Mouse (Mus musculus) G1E-ER4 (cell line): ENCODE data around the gene Il17c. TPM values are rescaled to one million over a fixed set of nuclear protein-coding genes. Genes with fewer than 3 reads are reported as not detected.

ENCODE experiments used
- GATA1 ChIP-seq: IDR thresholded peaks from one replicate; pipeline ENCODE4 v1.8.0; 2012; ENCODE audit warnings: low read length, inconsistent platforms
- polyA plus RNA-seq: library from polyadenylated mRNA; stranded (reverse); fragments of >175 nt; gene quantifications from 2 replicates; pipeline ENCODE4 v1.2.3, GENCODE M21; 2012

The Il17c gene
- polyA plus RNA-seq, 1 experiment, result 0.15 TPM

- TF ChIP-seq GATA1, result no peak
Measured at GRCm38 (mm10) chr8:122441326-122441725, 19.5 kb downstream of the Il17c start.

- no peak for TF ChIP-seq GATA1
Measured at GRCm38 (mm10) chr8:122442356-122442755, 20.5 kb downstream of the Il17c start.

GRCm38 (mm10) chr8:122442781-122443180 is 21.0 kb downstream of the Il17c start:
- TF ChIP-seq GATA1, result no peak

GRCm38 (mm10) chr8:122443262-122444006 is 21.6 kb downstream of the Il17c start, which contains the start of gene Mvd:
Gene Mvd, minus strand, starts transcription at chr8:122443422.
- no peak for TF ChIP-seq GATA1

- no peak for TF ChIP-seq GATA1
Measured at GRCm38 (mm10) chr8:122444058-122444748, 22.4 kb downstream of the Il17c start.

- no peak for TF ChIP-seq GATA1
Measured at GRCm38 (mm10) chr8:122445203-122445602, 23.4 kb downstream of the Il17c start.

GRCm38 (mm10) chr8:122451161-122451703 is 29.4 kb downstream of the Il17c start:
- TF ChIP-seq GATA1, result no peak

GRCm38 (mm10) chr8:122452154-122452553 is 30.3 kb downstream of the Il17c start:
- TF ChIP-seq GATA1, result no peak

- no peak for TF ChIP-seq GATA1
Measured at GRCm38 (mm10) chr8:122454409-122454808, 32.6 kb downstream of the Il17c start.

- TF ChIP-seq GATA1, result no peak
Measured at GRCm38 (mm10) chr8:122457171-122457570, 35.4 kb downstream of the Il17c start.

- TF ChIP-seq GATA1, result no peak
Measured at GRCm38 (mm10) chr8:122459218-122459900, 37.5 kb downstream of the Il17c start.

- no peak for TF ChIP-seq GATA1
Measured at GRCm38 (mm10) chr8:122459990-122460389, 38.2 kb downstream of the Il17c start.

- no peak for TF ChIP-seq GATA1
Measured at GRCm38 (mm10) chr8:122460524-122461472, 39.0 kb downstream of the Il17c start, which contains the start of gene Snai3. Gene Snai3, minus strand, starts transcription at chr8:122460733.

GRCm38 (mm10) chr8:122461473-122462148 is 39.8 kb downstream of the Il17c start:
- no peak for TF ChIP-seq GATA1

GRCm38 (mm10) chr8:122462510-122462909 is 40.7 kb downstream of the Il17c start:
- no peak for TF ChIP-seq GATA1
